Mouse (Mus musculus) small intestine, adult 2 months (tissue): Measurements from ENCODE around the gene Thsd7a.

Experiments
- CTCF ChIP-seq: fragments of 200-500 bp; IDR thresholded peaks from 2 replicates; pipeline ENCODE4 v1.5.1; 2012; ENCODE audit warnings: low read depth, mild to moderate bottlenecking, control low read depth, inconsistent platforms, low read length, moderate library complexity, mixed read lengths; ENCODE audit not compliant: insufficient replicate concordance, insufficient read length; ENCODE audit errors: extremely low read depth
- POLR2A ChIP-seq: fragments of 200-500 bp; IDR thresholded peaks from 2 replicates; pipeline ENCODE4 v1.6.1; 2012; ENCODE audit warnings: low read depth, mild to moderate bottlenecking, control low read depth, inconsistent platforms, low read length, moderate library complexity

GRCm38 (mm10) chr6:12467339-12468124, 281.7 kb downstream of the Thsd7a start:
- TF ChIP-seq POLR2A = no peak
- no peak for TF ChIP-seq CTCF
